Mouse (Mus musculus) bone marrow, adult 2 months (tissue): ENCODE results near the gene Irs2.

Experiments
- CTCF ChIP-seq: fragments of 200-500 bp; IDR thresholded peaks from 2 replicates; pipeline ENCODE4 v1.5.1; 2011; ENCODE audit warnings: low read length, control low read depth; ENCODE audit not compliant: control insufficient read depth, insufficient read depth
- POLR2A ChIP-seq: fragments of 200-500 bp; IDR thresholded peaks from 2 replicates; pipeline ENCODE4 v1.6.1; 2011; ENCODE audit warnings: low read depth, mild to moderate bottlenecking, control low read depth, low read length, borderline replicate concordance; ENCODE audit not compliant: control insufficient read depth

DNA sequence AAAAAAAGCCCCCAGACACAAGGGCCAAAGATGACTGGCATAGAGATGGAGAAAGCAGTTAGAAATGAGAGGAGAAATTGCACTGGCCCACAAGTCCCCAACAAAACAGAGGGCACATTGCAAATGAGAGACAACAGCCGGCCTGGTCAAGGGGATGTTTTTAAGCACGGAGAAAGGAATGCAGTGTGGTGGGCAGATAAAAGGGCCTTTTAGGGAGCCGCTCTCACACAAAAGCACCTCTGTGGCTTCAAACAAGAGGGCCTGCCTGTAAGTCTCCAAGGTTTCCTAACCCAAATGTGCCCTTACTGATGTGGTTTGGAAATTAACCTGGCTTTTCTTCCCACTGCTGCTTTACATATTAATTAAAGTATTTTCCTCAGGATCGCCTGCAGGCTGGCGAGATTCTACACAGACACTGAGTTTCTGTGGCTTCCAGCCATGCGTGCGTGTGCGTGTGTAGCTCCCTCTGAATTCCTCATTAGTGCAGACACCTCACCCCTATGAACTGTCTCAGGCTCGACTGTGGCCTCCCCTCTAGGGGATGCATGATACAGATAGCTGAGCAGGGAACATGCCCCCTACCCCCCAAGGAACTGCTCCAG, 35.3 kb downstream of the Irs2 start:
- TF ChIP-seq POLR2A (no peak), CTCF (no peak)
